Mouse (Mus musculus) heart, embryonic 14.5 days (tissue): ENCODE results near the gene Macrod2. TPM values are rescaled to one million over a fixed set of nuclear protein-coding genes. Genes with fewer than 3 reads are reported as not detected.

Experiments used
- ATAC-seq: fragments of 200-750 bp; cut with Nextera tagmentation; 2 replicates; pipeline ENCODE4 v1.8.0; 2017; ENCODE audit warnings: low read depth, moderate TSS enrichment; ENCODE audit not compliant: insufficient number of reproducible peaks, insufficient read depth, low FRiP score
- H3K27ac ChIP-seq, 2 experiments: fragments of 200-500 bp in 1 of 2; fragments of 300-500 bp in 1 of 2; sonication (generic) in 1 of 2; replicated peaks in 1 of 2; 2 replicates each; pipeline ENCODE4 v1.5.1; 2012 to 2014; ENCODE audit warnings: low read depth in 2 of 2, low read length in 2 of 2, control low read depth in 1 of 2, mild to moderate bottlenecking in 1 of 2, mixed read lengths in 1 of 2; ENCODE audit not compliant: control insufficient read depth in 1 of 2, insufficient read depth in 1 of 2
- H3K27me3 ChIP-seq: fragments of 300-500 bp; sonication (generic); 2 replicates; pipeline ENCODE4 v1.6.1; 2014; ENCODE audit warnings: mild to moderate bottlenecking, low read length, control low read depth; ENCODE audit not compliant: control insufficient read depth, insufficient read depth
- H3K36me3 ChIP-seq: fragments of 300-500 bp; sonication (generic); 2 replicates; pipeline ENCODE4 v1.6.1; 2014; ENCODE audit warnings: mild to moderate bottlenecking, control low read depth, low read length, mixed read lengths; ENCODE audit not compliant: control insufficient read depth, insufficient read depth
- H3K4me1 ChIP-seq, 2 experiments: fragments of 200-500 bp in 1 of 2; fragments of 300-500 bp in 1 of 2; sonication (generic) in 1 of 2; 2 replicates each; pipeline ENCODE4 v1.6.1; 2012 to 2014; ENCODE audit warnings: low read length in 2 of 2, control low read depth in 1 of 2, mixed read lengths in 1 of 2; ENCODE audit not compliant: control insufficient read depth in 2 of 2, insufficient read depth in 2 of 2
- H3K4me2 ChIP-seq: fragments of 300-500 bp; sonication (generic); 2 replicates; pipeline ENCODE4 v1.6.1; 2014; ENCODE audit warnings: mild to moderate bottlenecking, low read length
- H3K4me3 ChIP-seq, 2 experiments: fragments of 200-500 bp in 1 of 2; fragments of 300-500 bp in 1 of 2; sonication (generic) in 1 of 2; 2 replicates each; pipeline ENCODE4 v1.5.1; 2012 to 2014; ENCODE audit warnings: low read length in 2 of 2, mild to moderate bottlenecking in 2 of 2, control low read depth in 1 of 2, low read depth in 1 of 2, moderate library complexity in 1 of 2; ENCODE audit not compliant: control insufficient read depth in 1 of 2, insufficient read depth in 1 of 2
- H3K9ac ChIP-seq: fragments of 300-500 bp; sonication (generic); 2 replicates; pipeline ENCODE4 v1.6.1; 2014; ENCODE audit warnings: mild to moderate bottlenecking, low read length
- H3K9me3 ChIP-seq: fragments of 300-500 bp; sonication (generic); 2 replicates; pipeline ENCODE4 v1.6.1; 2016; ENCODE audit warnings: low read length, control low read depth; ENCODE audit not compliant: control insufficient read depth
- WGBS: fragments of 180-500 bp; shearing (Covaris S2); extraction: QIAGEN DNeasy Blood & Tissue Kit; methylation state at CpG from one replicate; pipeline ENCODE4 v1.1.7; 2014; 5-methylcytosine and 5-hydroxymethylcytosine counted together
- polyA plus RNA-seq: library from polyadenylated mRNA; unstranded; fragments of >200 nt; fragmentation: Nextera tagmentation; extraction: Ambion mirVana; gene quantifications from 2 replicates; pipeline ENCODE4 v1.2.1, GENCODE M21; 2014

The Macrod2 gene
- polyA plus RNA-seq, 1 experiment from 2014 or later, result 21.3 TPM

DNA sequence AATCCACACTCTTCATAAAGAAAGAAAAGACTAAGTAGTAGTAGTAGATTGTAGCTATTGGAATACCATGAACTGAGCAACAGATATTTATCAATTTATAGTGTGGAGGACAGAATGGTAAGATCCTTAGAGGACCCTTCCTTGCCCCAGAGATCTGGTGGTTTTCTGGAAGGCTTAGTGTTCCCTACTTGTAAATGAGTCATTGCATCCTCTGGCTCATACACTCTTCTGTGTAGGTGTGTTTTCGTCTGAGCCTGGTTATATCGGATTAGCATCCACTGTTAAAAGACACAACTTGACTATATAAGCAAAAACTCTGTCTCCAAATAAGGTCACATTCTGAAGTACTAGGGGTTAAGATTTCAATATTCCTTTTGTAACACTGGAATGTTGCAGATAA lies 905.9 kb downstream of the Macrod2 start:
- no peak for ATAC-seq
- no peak overlapping the region for H3K9ac ChIP-seq
- H3K27me3 ChIP-seq, result no peaks in the 10 kb centered on the region
- no peak overlapping the region for H3K4me3 ChIP-seq
- no peaks in the 10 kb centered on the region for H3K9me3 ChIP-seq
- WGBS, result 89% methylated on average over 2 of the region's 2 CpGs
- H3K27ac ChIP-seq, result no peak overlapping the region
- no peaks in the 10 kb centered on the region for H3K4me1 ChIP-seq
- no peak overlapping the region for H3K4me2 ChIP-seq
- no peaks in the 10 kb centered on the region for H3K36me3 ChIP-seq

DNA sequence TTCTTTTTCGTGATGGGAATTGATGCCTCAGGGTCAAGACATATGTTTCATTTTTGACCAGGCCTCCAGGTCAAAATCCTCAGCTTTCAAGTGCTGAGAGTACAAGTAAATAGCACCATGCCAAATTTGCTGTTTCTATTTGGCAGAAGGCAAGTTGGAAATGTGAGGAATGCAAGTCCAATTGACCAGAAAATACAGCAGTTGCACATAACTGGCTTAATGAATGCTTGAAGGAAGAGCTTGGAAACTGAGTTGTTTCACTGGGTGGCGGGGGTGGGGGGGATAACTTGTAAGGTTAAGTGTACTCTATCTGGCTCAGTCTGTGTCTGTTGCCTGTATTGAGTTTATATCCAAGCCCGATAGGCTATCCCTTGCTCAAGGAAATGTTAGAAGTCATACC lies 913.3 kb downstream of the Macrod2 start:
- Histone ChIP-seq H3K4me1 (peaks cover 4 to 8% of the 10 kb centered on the region in 2 experiments), H3K9ac (no peak overlapping the region), H3K36me3 (no peaks in the 10 kb centered on the region), H3K27ac (no peak overlapping the region), H3K4me2 (no peak overlapping the region), H3K9me3 (no peaks in the 10 kb centered on the region), H3K4me3 (no peak overlapping the region), H3K27me3 (no peaks in the 10 kb centered on the region)
- 88% methylated on average over 3 of the region's 3 CpGs for WGBS
- no peak for ATAC-seq

DNA sequence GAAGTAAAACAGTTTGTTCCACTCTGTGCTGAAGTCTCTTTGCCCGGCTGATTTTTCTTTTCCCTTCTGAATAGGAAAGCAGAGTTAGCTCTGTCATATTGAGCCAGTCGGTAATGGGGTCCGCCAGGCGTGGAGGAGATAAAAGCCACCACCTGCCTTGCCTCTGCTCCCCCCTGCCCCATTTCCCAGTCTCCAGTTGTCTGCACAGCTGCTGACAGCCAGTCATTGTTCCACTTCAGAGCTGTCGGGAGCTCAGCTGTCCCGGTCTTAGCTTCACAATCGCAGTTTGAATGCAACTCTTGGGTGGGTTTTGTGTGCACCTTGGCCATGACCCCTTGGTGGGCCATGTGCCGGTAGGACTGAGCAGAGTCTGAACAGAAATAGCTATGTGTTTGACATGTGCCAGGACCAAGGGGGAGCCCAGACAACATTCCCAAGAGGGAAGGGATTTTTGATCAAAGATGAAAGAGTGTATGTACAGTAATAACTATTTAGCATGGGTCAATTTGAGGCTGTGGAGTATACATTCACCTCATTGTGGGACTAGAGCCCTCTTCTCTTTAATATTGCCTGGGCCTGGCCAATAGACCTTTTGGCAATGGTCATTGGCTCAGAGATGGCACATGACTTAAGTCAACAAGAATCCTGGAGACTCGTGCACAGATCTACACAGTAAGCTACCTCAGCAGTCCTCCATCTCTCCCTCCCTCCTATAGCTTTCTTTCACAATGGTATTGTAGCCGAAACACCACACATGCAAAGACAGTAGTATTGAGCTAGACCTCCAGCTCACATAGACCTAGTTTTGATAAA lies 917.2 kb downstream of the Macrod2 start:
- Histone ChIP-seq H3K36me3 (no peaks in the 10 kb centered on the region), H3K9me3 (no peaks in the 10 kb centered on the region), H3K27ac (no peak overlapping the region), H3K4me1 (peaks cover 4 to 10% of the 10 kb centered on the region in 2 experiments), H3K4me2 (peak overlapping the region; percentile 42), H3K9ac (no peak overlapping the region), H3K27me3 (no peaks in the 10 kb centered on the region), H3K4me3 (no peak overlapping the region)
- 28% methylated on average over 10 of the region's 10 CpGs for WGBS
- ATAC-seq, result no peak; the same call in 1 of the 2 replicates

DNA sequence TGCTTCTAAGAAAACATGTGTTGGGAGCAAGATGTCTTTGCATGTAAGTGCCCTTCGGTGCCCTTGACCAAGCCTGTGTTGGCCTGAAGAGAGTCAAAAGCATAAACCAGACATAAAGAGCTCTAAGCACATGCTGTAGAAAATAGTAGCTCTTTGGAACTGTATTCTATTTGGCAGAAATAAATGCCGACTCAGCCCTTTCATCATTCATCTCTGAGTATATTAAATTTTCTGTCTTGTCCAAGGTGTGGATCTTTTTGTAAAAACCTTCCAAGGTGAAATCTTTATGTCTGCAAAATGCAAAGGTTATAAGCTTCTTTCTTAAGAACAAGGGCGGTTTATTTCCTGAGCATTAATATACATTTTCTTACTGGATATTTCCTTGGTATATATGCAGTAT lies 920.2 kb downstream of the Macrod2 start:
- H3K36me3 ChIP-seq, result no peaks in the 10 kb centered on the region
- no peak overlapping the region for H3K27ac ChIP-seq
- H3K4me2 ChIP-seq, result no peak overlapping the region
- ATAC-seq, result no peak
- WGBS, result 88% methylated on average over 3 of the region's 3 CpGs
- H3K4me1 ChIP-seq, result peaks cover 4 to 10% of the 10 kb centered on the region in 2 experiments
- H3K9ac ChIP-seq, result no peak overlapping the region
- H3K9me3 ChIP-seq, result no peaks in the 10 kb centered on the region
- no peak overlapping the region for H3K4me3 ChIP-seq
- H3K27me3 ChIP-seq, result no peaks in the 10 kb centered on the region

DNA sequence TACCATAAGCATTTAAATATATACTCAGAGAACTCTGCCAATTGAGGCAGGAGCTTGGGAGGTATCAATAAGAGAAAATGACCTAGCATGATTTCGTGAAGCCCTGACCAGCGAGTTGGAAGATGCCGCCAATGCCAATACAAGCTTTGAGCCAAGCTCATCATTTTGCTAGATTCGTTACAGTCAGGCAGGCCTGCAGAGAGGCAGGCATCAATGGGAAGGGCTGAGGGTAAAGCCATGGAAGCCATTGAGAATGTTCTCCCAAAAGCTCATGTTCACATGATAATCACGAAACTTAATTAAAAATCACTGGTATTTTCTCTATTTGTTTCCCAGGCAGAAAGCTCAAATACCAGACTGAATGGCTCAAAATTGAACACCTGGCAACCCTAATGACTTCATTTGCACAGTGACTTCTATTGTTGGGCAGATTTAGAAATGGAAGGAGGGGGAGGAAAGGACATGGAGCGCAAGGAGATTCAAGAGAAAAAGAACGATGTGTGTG lies 928.9 kb downstream of the Macrod2 start:
- Histone ChIP-seq H3K27ac (no peak overlapping the region), H3K27me3 (no peaks in the 10 kb centered on the region), H3K4me1 (no peaks in the 10 kb centered on the region), H3K9me3 (no peaks in the 10 kb centered on the region), H3K36me3 (no peaks in the 10 kb centered on the region), H3K4me2 (no peak overlapping the region), H3K4me3 (no peak overlapping the region), H3K9ac (no peak overlapping the region)
- WGBS, result 93% methylated on average over 7 of the region's 7 CpGs
- no peak for ATAC-seq

DNA sequence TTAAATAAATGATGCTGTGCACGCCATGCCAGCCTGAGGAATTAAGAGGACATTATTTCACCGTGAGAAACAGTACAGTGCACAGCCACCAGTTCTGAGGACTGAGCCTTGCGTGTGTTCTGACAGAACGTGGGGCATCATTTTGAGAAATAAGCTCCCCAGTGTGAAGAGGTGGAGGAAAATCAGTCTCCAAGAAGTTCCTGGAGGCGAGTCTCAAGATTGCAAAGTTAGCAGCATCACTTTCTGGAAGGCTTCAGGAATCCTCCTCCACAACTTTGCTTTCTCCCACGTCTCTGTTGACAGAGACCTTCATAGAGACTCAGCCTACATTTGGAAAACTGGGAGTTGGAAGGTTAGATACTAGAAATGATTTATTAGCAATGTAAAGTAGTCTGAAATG lies 932.2 kb downstream of the Macrod2 start:
- no peaks in the 10 kb centered on the region for H3K36me3 ChIP-seq
- no peaks in the 10 kb centered on the region for H3K27me3 ChIP-seq
- ATAC-seq, result no peak
- no peaks in the 10 kb centered on the region for H3K4me1 ChIP-seq
- WGBS, result 72% methylated on average over 6 of the region's 6 CpGs
- no peak overlapping the region for H3K9ac ChIP-seq
- no peak overlapping the region for H3K4me2 ChIP-seq
- no peak overlapping the region for H3K4me3 ChIP-seq
- no peaks in the 10 kb centered on the region for H3K9me3 ChIP-seq
- no peak overlapping the region for H3K27ac ChIP-seq

DNA sequence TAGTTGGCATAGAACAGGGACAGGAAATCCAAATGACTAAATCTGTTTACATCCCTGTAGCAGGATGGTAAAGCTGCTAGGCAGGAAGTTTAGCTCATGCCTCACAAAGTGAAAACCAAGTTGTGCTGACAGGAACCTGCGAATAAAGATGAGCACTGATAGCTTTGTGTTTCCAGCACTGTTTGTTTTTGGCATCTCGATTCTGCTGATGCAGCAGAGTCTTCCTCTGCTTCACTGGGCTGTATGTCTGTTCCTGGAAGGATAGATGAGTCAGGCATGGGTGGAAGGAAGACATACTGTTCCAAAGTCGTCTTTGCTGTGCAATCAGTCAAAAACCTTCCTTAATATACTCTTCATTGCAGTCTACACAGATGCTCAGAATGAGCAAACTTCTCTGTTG lies 942.6 kb downstream of the Macrod2 start:
- H3K4me3 ChIP-seq, result no peak overlapping the region
- no peak overlapping the region for H3K9ac ChIP-seq
- H3K27ac ChIP-seq, result no peak overlapping the region
- H3K27me3 ChIP-seq, result no peaks in the 10 kb centered on the region
- H3K4me1 ChIP-seq, result peaks cover 0 to 4% of the 10 kb centered on the region in 2 experiments; a peak in 2 of 4 replicates
- no peaks in the 10 kb centered on the region for H3K36me3 ChIP-seq
- WGBS, result 35% methylated on average over 3 of the region's 3 CpGs
- ATAC-seq, result no peak
- H3K9me3 ChIP-seq, result no peaks in the 10 kb centered on the region
- no peak overlapping the region for H3K4me2 ChIP-seq
